Mouse (Mus musculus) layer of hippocampus, adult 9-10 months (tissue): ENCODE measurements around the gene Grk4.
"Not testable (repeated sequence)": the region's sequence is repeated elsewhere in the genome, so short reads cannot be mapped to it uniquely, and the experiment has no call there.

Source experiments
- DNase-seq: peaks from one replicate; pipeline ENCODE4 v3.0.0; 2022; ENCODE audit warnings: low spot score

The Grk4 gene

DNA sequence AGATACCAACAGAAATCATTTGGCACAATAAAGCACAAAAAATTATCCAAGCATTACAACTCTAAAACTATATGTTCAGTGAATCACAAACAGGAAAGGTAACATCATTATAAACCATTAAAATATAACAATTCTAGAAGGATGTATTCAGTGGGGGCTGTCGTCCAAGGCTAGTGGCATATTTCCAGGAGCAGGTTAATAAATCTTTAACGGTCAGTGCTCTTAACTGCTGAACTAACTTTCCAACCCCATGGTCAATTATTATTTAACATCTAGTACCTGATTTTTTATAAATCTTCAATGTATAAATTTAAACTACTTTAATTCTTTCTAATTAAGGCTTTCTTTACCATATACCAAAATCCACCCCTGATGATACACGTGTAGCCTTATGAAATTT lies 54.2 kb downstream of the Grk4 start:
- DNase-seq: not testable (repeated sequence)

DNA sequence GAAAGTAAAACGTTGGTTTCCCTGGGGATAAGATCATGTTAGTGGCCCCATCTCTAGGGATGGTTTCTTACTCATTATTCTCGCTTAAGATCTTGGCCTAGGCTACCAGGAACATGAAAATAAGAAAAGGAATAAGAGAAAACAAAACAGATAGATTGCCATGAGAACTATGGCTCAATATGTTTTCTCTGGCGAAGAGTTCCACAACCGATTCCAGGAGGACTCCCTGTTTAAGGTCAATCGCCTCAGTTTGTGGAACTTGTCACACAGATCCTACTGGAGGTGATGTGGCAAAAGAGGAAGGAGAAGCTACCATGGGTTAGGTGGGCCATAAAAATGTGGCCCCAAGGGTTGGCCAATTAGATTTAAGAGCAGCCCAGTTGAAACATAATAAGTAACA lies 54.6 kb downstream of the Grk4 start:
- no peak for DNase-seq

DNA sequence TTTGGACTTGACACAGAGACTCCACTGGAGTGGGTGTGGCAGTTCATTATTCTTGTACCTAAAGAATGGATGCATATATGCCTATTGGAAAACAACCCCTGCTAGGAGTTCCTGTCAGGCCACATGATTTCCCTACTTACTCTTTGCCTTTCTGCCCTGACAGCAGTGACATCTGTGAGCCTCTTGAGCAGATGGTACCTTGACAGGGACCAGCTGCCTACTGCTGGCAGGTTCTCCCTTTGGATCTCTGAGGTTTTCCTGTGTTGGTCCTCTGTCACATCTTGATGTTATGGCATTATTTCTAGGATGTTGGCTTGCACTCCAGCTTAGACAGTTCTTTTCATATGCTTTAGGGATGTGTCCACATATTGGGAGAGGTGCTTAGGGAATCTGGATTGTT lies 69.0 kb downstream of the Grk4 start:
- no peak for DNase-seq

- DNase-seq: no peak
These were observed 70.1 kb downstream of the Grk4 start for GRCm38 (mm10) chr5:34730255-34730654.

DNA sequence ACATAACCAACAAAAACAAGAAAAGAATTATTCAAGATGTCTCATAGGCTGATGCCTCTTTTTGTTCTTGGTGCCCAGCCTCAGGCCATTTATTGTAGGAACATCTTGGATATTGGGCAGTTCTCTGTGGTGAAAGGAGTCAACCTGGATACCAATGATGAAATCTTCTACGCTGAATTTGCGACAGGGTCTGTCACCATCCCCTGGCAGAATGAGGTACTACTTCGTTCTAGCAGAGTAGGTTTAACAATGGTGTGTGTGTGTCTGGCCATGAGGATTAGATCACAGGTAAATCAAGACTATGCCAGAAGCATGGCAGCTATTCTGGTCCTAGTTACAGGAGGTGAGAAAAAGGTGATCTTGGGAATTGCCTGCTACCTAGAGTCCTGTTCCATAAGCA lies 91.3 kb downstream of the Grk4 start:
- no peak for DNase-seq

DNA sequence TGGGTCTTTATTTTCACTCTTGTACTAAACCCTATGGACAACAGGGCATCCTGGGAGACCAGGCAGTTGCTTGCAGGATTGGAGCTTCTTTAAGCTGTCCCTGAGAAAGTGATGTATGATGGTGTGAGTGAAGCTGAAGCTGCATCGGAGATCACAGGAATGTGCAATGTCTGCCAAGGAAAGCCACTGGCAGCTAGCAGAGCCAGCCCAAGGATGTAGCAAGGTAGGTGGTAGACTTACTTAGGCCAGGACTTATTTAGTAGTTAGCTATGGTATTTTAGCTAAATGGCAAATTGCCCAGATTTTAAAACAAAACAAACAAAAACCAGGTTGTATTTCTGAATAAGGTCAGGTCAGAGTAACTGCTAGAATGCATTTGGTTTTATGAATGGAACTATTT lies 98.6 kb downstream of the Grk4 start:
- DNase-seq: no peak

GRCm38 (mm10) chr5:34760850-34761508 lies 100.8 kb downstream of the Grk4 start:
- peak; percentile 17 for DNase-seq

DNA sequence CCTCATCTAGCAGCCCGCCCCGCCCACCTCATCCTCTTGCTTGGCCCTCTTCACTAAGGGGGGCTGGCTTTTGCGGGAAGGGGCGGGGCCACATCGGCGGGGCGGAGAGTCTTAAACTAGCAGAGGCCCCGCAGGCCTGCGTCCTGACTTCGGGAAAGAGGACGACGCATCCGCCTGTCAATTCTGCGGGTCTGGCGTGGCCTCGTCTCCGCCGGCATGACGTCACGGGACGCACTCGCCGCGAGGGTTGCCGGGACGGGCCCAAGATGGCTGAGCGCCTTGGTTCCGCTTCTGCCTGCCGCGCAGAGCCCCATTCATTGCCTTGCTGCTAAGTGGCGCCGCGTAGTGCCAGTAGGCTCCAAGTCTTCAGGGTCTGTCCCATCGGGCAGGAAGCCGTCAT lies 101.3 kb downstream of the Grk4 start, which contains the start of gene Htt:
Gene Htt (plus strand): TSS at position 232 of the 400 bp plus-strand sequence.
- peak; percentile 93 for DNase-seq

GRCm38 (mm10) chr5:34761934-34762611 lies 101.9 kb downstream of the Grk4 start:
- DNase-seq: no peak

DNA sequence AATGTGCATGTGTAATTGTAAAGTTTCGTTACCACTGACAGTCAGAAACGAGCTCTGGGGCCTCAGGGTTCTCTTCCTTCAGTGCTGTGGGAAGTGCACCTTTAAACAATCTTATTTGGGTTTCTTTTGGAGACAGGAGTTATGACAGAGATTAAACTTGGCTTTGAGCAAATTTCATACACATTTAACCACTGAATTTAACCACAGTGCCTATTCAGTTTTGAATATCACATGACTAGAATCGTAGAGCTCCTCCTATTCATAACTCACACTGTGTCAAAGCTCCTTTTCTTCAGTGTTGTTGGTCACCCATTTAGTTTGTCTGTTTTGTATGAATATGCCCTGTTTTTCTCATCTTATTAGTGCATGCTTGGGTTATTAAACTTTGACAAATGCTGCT lies 111.6 kb downstream of the Grk4 start:
- no peak for DNase-seq

GRCm38 (mm10) chr5:34772696-34773245 lies 112.6 kb downstream of the Grk4 start:
- DNase-seq: no peak

DNA sequence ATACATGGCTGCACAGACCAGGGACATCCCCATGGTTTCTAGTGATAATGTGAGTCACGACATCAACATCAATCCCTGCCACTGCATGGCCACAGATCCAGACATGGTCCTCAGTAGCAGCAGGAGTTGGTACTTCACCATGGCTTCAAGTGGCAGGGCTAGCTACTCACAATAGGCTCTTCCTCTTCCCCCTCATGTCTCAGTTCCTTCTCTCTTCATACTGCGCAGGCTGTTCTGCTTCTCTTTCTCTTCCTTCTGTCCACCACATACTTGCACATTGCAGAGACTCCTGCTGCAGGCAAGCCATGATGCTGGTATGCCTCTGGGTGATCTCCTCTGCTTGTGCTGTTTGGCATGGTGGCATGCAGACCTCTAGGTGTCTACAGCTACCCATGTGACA lies 113.2 kb downstream of the Grk4 start:
- DNase-seq: no peak

DNA sequence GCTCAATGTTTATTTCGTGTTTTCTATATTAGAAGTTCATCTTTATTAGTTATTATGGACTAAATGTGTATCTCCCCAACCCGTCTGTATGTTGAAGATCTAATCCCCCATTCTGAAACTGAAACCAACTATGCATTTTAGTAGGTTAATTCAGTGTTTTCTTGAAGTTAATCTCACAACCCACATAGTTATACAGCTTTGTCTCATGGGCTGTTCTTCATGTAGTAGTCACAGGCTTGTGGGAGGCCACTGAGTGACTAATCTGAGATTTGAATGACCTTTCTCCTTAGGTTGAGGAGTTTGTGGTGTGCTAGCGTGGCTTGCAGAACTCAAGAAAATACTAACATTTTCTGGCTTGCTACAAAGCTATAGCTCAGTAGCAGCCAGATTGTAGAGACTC lies 124.8 kb downstream of the Grk4 start:
- no peak for DNase-seq

DNA sequence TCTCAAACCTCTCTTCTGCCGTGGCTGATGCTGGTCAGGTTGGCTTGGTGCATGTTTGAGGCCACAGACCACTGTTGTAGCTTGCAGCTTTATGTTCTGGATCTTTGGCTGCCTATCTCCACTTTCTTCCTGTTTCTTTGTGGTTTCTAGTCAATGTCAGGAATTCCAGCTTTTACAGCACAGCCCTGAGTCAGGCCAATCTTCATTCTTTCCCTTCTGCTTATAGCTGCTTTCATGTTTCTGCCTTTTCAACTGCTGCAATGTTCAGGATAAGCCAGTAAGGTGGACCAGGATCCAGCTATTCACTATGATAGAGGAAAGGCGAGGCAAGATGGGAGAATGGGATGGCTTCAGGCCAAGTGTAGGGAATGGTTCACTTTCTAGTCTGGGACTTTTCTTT lies 131.0 kb downstream of the Grk4 start:
- DNase-seq: no peak

DNA sequence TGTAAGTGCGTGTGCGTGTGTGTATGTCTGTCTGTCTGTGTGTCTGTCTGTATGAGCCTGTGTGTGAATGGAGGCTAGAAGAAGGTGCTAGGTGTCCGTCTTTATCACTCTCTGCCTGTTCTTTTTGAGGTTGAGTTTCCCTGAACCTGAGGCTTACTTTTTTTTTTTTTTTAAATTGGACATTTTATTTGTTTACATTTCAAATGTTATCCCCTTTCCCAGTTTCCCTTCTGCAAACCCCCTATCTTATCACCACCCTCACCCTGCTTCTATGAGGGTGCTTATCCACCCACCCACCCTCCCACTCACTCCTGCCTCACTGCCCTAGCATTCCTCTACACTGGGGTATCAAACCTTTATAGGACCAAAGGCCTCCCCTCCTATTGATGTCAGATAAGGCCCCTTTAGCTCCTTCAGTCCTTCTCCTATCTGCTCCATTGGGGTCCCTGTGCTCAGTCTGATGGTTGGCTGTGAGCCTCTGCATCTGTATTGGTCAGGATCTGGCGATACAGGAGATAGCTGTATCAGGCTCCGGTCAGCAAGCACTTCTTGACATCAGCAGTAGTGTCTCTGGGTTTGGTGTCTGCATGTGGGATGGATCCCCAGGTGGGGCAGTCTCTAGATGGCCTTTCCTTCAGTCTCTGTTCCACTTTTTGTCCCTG lies 140.2 kb downstream of the Grk4 start:
- no peak for DNase-seq
